Mouse (Mus musculus): ENCODE data around the gene Neil3.

Gene Neil3

GRCm38 (mm10) chr8:53638495-53639171, at the start of gene Neil3:
Neil3 (minus strand) TSS chr8:53639065.
- peak; percentile 89 for DNase-seq (ENCODE audit: extremely low spot score, low spot score)

GRCm38 (mm10) chr8:53680846-53681245, 42.0 kb upstream of the Neil3 start:
- peak; percentile 47 for DNase-seq (ENCODE audit: extremely low spot score, low spot score)

DNA sequence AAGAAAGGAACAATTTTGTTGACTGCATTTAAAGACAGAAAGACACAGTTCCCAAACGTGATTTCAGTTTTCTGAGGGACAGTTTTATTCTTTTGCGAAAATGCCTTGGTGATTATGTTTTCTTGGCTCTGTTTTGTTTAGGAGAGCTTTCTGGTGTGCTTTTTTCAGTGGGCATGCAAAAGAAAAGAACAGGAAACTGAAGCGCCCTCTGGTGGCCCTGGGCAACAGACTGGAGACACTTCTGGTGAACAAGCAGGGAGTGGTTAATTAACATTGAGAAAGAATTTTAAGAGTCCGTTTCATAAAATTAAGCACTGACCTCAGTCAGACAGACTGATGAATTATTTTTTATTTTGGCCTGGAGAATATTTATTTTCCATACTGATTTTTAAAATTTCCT, 25.1 kb upstream of the Neil3 start:
- DNase-seq (ENCODE audit: extremely low spot score, low spot score) = peak; percentile 59

- no peak for DNase-seq (ENCODE audit: extremely low spot score, low spot score)
Measured at GRCm38 (mm10) chr8:53661436-53661835, 22.6 kb upstream of the Neil3 start.

GRCm38 (mm10) chr8:53630618-53631017, 8.2 kb downstream of the Neil3 start:
- DNase-seq (ENCODE audit: extremely low spot score, low spot score) = no peak

DNA sequence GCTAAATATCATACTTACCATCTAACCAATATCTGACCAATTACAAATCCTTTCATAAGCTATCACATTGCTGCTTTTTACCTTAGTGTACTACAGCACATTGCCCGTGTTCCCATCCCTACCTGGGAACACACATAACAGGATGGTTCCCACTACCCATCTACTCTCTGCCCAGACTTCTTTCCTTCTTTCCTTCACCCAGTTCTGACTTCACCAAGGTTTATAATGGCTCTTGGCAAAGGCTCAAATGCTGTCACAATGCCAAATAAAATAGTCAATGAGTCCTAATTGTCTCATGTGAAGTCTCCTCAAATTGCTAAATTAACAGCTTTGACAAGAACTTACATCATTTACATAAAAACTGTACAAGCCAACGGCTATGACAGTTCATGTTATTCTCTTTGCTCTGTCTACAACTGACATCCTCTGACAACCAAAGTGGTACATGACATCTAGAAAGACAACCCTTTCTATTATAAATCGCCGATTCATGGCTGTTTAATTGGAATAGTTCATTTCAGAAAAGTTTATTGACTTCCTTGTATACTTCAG, 9.9 kb downstream of the Neil3 start:
- no peak for DNase-seq (ENCODE audit: extremely low spot score, low spot score)

- no peak for DNase-seq (ENCODE audit: extremely low spot score, low spot score)
Measured at GRCm38 (mm10) chr8:53623425-53623824, 15.4 kb downstream of the Neil3 start.

GRCm38 (mm10) chr8:53619196-53619595, 19.7 kb downstream of the Neil3 start:
- no peak for DNase-seq (ENCODE audit: extremely low spot score, low spot score)

DNA sequence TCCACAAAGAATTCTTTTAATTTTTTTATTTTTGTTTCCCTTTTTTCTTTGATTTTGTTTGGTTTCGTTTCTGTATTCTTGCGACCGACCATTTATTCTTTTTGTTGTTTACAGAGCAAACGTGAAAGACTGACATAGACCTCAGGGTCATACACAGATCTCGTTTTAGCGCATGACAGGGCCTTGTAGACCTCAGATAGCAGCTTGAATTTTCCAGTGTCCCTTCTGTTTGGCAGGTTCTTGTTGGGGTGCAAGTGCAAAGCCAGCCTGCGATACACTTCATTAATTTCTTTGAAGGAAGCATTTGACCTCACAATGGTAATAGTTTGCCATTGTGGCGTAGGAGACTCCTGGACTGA, 24.6 kb downstream of the Neil3 start:
- no peak for DNase-seq (ENCODE audit: extremely low spot score, low spot score)

DNA sequence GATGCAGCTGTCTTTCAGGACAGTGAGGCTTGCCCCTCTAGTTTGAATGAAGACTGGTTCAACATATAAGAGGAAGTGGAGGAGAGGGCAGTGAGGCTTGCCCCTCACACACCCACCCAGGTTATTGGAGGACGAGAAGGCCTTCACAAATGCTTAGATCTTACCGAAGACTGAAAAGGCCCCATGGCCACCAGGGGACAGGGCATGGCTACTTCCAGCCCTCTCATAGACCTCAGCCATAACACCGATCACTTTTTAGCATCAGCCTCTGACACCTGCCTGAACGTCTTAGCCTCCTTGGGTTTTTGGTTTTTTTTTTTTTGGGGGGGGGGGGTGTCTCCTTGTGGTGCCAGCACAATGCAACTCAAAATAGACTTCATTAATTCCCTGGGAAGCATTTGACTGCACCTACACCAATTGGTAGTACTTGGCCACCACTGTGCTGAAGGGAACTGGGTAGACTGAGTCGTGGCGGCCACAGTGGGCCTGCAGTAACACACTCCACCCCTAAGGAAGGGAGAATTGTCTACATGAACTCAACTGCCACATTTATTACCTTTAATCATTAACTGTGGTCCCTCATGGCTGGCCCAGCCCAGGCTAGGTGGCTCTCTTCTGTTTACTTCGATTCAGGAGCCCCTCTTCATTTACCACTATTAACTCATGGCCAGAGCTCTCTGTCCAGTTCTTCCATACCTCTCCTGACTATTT, 25.1 kb downstream of the Neil3 start:
- DNase-seq (ENCODE audit: extremely low spot score, low spot score) = no peak

DNA sequence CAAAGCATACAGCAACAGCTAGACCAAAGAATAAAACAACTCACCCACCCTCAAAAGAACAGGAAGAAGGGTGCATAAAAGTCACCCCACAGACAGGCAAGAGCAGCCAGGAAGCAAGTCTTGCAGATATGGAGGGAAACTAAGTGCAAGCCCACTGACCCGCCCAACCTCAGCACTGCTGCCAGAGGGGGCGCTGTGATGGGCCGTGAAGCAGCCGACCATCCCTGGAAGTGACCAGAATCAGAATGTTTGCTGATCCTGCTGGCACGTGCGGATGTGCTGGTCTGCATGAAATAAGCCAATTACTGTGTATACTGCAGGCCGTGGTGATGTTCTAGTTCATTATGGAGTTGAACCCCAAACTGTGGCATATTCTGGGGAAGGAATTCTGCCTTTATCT, 26.6 kb downstream of the Neil3 start:
- DNase-seq (ENCODE audit: extremely low spot score, low spot score) = no peak

- DNase-seq (ENCODE audit: extremely low spot score, low spot score) = no peak
Measured at GRCm38 (mm10) chr8:53607040-53607439, 31.8 kb downstream of the Neil3 start.

DNA sequence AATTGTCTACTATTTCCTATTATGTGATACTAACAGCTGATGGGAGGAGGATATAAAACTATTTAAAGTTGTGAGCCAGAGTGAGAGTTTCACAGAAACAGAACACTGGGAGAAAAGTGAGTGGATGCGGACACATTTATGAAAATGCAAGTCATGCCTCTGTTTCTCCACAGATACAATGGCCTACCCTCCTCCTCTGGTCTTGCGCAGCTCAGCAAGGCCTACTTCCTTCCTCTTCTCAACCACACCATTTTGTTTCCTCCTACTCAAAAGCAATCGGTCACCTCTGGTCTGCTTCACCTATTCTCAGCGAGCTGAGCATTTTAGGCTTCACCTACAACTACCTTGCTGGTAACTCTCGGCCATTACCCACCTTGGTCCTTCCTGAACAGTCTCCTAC, 34.0 kb downstream of the Neil3 start:
- no peak for DNase-seq (ENCODE audit: extremely low spot score, low spot score)

DNA sequence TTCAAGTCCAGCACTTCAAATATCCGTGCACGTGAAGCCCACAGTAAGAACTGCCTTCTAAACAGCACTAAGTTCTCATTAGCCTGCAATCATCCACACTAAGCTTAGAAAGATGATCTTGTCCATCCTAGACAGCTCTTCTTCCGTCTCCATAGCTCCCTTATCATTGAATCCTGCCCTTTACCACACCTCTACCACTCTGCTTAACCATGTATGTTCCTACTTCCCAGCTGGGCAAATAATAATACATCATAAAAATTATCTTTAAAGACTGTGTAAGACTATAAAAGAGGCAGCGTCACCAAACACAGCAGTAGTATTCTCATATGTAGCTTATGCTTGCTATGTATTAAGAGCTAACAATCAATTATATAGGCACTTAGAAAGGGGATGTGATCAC, 35.2 kb downstream of the Neil3 start:
- no peak for DNase-seq (ENCODE audit: extremely low spot score, low spot score)

DNA sequence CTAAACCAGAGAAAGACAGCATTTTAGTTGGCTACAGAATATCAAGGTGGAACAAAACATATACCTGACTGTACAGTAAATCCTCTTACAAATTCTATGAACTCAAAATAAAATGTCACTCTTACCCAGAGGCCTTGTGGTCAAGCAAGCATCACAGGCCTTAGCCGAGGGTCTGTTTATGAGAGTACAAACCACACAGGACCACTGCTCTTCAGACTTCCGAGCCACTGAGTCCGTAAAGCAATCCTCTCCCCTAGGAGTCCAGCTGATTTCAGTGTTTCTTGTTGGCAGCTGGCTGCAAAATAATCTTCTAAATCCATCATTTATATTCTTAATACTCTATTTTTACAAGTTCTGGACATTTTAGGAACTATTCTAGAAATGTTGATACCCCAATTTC, 38.0 kb downstream of the Neil3 start:
- no peak for DNase-seq (ENCODE audit: extremely low spot score, low spot score)

DNA sequence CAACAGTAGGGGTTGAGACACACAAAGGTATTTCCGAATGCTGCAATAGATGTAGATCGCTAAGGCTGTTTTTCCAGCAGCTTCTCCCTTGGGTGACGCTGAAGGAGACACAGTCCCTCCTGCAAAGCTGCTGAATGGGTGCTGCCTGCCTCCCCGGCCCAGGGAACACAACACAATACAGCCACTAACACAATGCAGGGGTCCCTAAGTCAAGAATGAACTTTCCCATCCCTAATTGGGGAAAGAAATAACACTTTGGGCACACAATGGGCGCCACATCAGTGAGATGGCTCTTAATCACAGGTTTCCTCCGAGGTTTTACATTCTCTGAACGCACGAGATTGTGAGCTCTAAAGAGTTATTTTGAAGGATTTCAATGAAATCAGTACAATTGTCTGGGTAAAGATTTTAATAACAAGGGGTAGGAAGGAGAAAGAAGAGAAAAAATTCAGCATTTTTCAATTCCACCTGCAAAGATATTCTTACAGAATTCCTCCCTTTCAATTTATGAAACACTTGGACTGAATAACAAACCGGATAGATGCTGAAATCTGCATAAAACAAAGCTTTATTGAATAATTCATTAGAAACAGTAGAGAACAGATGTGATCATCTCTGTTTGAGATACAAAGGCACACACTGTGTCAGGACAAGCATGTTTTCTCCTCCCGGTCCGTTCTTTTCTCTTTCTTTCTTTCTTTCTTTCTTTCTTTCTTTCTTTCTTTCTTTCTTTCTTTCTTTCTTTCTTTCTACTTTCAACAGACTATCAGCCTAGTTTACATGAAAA, 38.6 kb downstream of the Neil3 start:
- no peak for DNase-seq (ENCODE audit: extremely low spot score, low spot score)

- no peak for DNase-seq (ENCODE audit: extremely low spot score, low spot score)
Measured at GRCm38 (mm10) chr8:53598101-53598500, 40.8 kb downstream of the Neil3 start.

DNA sequence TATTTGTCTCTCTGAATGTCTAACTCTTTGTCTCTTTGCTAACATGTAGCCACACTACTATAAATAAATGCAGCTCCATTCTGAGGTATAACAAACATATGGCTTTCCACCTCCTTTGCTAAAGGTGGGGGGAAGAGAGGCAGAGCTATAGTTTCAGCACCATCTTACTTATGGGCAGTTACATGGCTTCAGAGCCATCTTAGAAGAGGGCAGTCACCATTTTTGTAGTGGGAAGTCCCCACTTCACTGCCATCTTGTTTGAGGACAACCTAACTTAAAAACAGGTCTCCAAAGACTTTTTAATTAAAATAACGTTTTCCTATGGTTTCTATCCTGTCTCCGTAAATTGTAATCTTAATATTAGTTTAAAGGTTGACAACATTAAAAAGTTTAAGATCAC, 47.1 kb downstream of the Neil3 start:
- DNase-seq (ENCODE audit: extremely low spot score, low spot score) = no peak

- DNase-seq (ENCODE audit: extremely low spot score, low spot score) = no peak
Measured at GRCm38 (mm10) chr8:53573600-53573999, 65.3 kb downstream of the Neil3 start.

DNA sequence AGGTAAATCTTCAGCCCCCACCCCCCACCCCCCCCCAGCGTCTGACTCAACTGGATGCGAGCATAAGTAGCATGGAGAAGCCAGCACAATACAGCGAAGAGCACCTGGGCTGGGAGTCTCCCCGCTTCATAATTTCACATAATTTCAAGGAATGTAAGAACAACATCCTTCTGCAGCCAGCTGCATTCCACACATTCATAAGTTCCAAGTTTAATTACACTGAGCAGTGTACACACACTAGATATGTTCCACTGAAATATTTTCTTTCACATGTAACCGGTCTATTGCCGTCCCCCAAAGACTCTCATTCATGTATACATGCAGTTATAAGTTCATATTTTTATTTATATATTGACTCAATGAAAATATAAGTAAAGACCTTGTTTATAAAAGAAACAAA, 72.6 kb downstream of the Neil3 start:
- no peak for DNase-seq (ENCODE audit: extremely low spot score, low spot score)

GRCm38 (mm10) chr8:53562441-53563040, 76.3 kb downstream of the Neil3 start:
- DNase-seq (ENCODE audit: extremely low spot score, low spot score) = no peak

GRCm38 (mm10) chr8:53539585-53539984, 99.3 kb downstream of the Neil3 start:
- DNase-seq (ENCODE audit: extremely low spot score, low spot score) = no peak

All from neural tube, embryonic 10.5 days (tissue).